14 mouse cellular contexts compared by ENCODE assay signal in genomic region chr1:134419176-134419575, GRCm38 (mm10). TPM values are rescaled to one million over a fixed set of nuclear protein-coding genes. Genes with fewer than 3 reads are reported as not detected.
DNase-seq lines count a peak whose midpoint lies in the region; ATAC-seq lines count a peak whose summit lies in the region.
"Had no signal": no experiment of that assay in that cellular context is flagged by ENCODE, and none has a peak within 500 bp of the region (broad histone marks: within the 10 kb centered on the region; RNA-seq: fewer than 3 reads in every experiment).

No protein-coding gene starts in this region.

- H3K4me3 ChIP-seq in heart, embryonic 13.5 days, result peak overlapping the region; percentile 94; the same call in 1 of the 2 replicates
- no peak overlapping the region for H3K4me3 ChIP-seq in neural tube, embryonic 13.5 days
- peak overlapping the region; percentile 93 for H3K4me3 ChIP-seq in liver, embryonic 12.5 days

- H3K4me2 ChIP-seq in heart, embryonic 13.5 days, result peak overlapping the region; percentile 85
- no peak overlapping the region; the same call in 1 of the 2 replicates for H3K4me2 ChIP-seq in neural tube, embryonic 13.5 days
- H3K4me2 ChIP-seq in liver, embryonic 12.5 days, result peak overlapping the region; percentile 74

- H3K27me3 ChIP-seq in heart, embryonic 13.5 days (replicated peaks), result no peaks in the 10 kb centered on the region
- no peaks in the 10 kb centered on the region for H3K27me3 ChIP-seq in neural tube, embryonic 13.5 days
- H3K27me3 ChIP-seq in liver, embryonic 12.5 days (replicated peaks), result no peaks in the 10 kb centered on the region

- WGBS in heart, embryonic 13.5 days, result 30% methylated on average over 1 of the region's 1 CpGs
- 48% methylated on average over 1 of the region's 1 CpGs for WGBS in neural tube, embryonic 13.5 days
- WGBS in liver, embryonic 12.5 days (ENCODE audit: insufficient replicate concordance), result 7% methylated on average over 1 of the region's 1 CpGs

- no peak for DNase-seq in heart, postnatal 10 days
- DNase-seq in neural tube, embryonic 10.5 days (ENCODE audit: extremely low spot score, low spot score), result no peak
- no peak for DNase-seq in B cell, adult 2 months
- no peak for DNase-seq in cerebellum, adult 11-12 months
- no peak for DNase-seq in cerebellum, adult 9-11 months
- DNase-seq: midbrain, embryonic 14.5 days had no signal

- peaks cover 81% of the 10 kb centered on the region for H3K4me1 ChIP-seq in heart, embryonic 13.5 days
- H3K4me1 ChIP-seq in neural tube, embryonic 13.5 days (replicated peaks), result peaks cover 66% of the 10 kb centered on the region
- H3K4me1 ChIP-seq in liver, embryonic 12.5 days, result peaks cover 86% of the 10 kb centered on the region

- H3K9me3 ChIP-seq in heart, embryonic 13.5 days, result no peaks in the 10 kb centered on the region
- H3K9me3 ChIP-seq in neural tube, embryonic 13.5 days, result no peaks in the 10 kb centered on the region
- no peaks in the 10 kb centered on the region for H3K9me3 ChIP-seq in liver, embryonic 12.5 days (replicated peaks)

- H3K36me3 ChIP-seq in heart, embryonic 13.5 days, result peaks cover 17% of the 10 kb centered on the region
- H3K36me3 ChIP-seq in neural tube, embryonic 13.5 days, result peaks cover 15% of the 10 kb centered on the region
- H3K36me3 ChIP-seq in liver, embryonic 12.5 days, result peaks cover 23% of the 10 kb centered on the region

- peak overlapping the region; percentile 76 for H3K27ac ChIP-seq in heart, embryonic 13.5 days (replicated peaks)
- H3K27ac ChIP-seq in neural tube, embryonic 13.5 days (replicated peaks), result peak overlapping the region; percentile 29; the same call in 1 of the 2 replicates
- H3K27ac ChIP-seq in liver, embryonic 12.5 days, result peak overlapping the region; percentile 79

- 0 out of 2 replicates have a peak overlapping the region, but pooled peaks have one; percentile 44 for H3K9ac ChIP-seq in heart, embryonic 13.5 days
- H3K9ac ChIP-seq in neural tube, embryonic 13.5 days, result no peak overlapping the region
- H3K9ac ChIP-seq in liver, embryonic 12.5 days, result peak overlapping the region; percentile 50

- intact Hi-C loops in heart, postnatal 10 days (cut with DNase I), result no loop called here

- no peak for ATAC-seq in heart, embryonic 13.5 days (ENCODE audit: extremely low read depth, insufficient number of reproducible peaks, low FRiP score, low TSS enrichment)
- no peak for ATAC-seq in neural tube, embryonic 13.5 days (ENCODE audit: low read depth)
- no peak for ATAC-seq in liver, embryonic 12.5 days
- ATAC-seq: activated CD4-positive, CD25-positive, alpha-beta regulatory T cell, adult 4 months; CD4-positive, CD25-positive, alpha-beta regulatory T cell, adult 4 months had no signal

RNA-seq across cellular contexts. Expression of gene Adipor1, which starts 4.0 kb away (rescaled TPM):
- 133 and 134 TPM in 2 replicates for polyA plus RNA-seq in heart, embryonic 13.5 days (2015; fragmentation: Nextera tagmentation; extraction: Ambion mirVana)
- 100 to 1,000 TPM; 132 to 133 TPM for total RNA-seq in heart, postnatal 10 days (2021)
- 79.7 and 84.0 TPM in 2 replicates for polyA plus RNA-seq in neural tube, embryonic 13.5 days (2015; fragmentation: Nextera tagmentation; extraction: Ambion mirVana)
- polyA plus RNA-seq in liver, embryonic 12.5 days (2016; fragmentation: Nextera tagmentation; extraction: Ambion mirVana), result 113 and 114 TPM in 2 replicates

RNA-seq across cellular contexts. Expression of gene Cyb5r1, which starts 13.8 kb away (rescaled TPM):
- 37.8 and 44.7 TPM in 2 replicates for polyA plus RNA-seq in heart, embryonic 13.5 days (2015; fragmentation: Nextera tagmentation; extraction: Ambion mirVana)
- 10 to 100 TPM; 31.0 to 33.4 TPM for total RNA-seq in heart, postnatal 10 days (2021)
- 24.7 and 25.4 TPM in 2 replicates for polyA plus RNA-seq in neural tube, embryonic 13.5 days (2015; fragmentation: Nextera tagmentation; extraction: Ambion mirVana)
- polyA plus RNA-seq in liver, embryonic 12.5 days (2016; fragmentation: Nextera tagmentation; extraction: Ambion mirVana), result 23.0 and 24.8 TPM in 2 replicates

RNA-seq across cellular contexts. Expression of gene 4933406M09Rik, which starts 33.4 kb away (rescaled TPM):
- polyA plus RNA-seq in heart, embryonic 13.5 days (2015; fragmentation: Nextera tagmentation; extraction: Ambion mirVana), result not detected in 2 replicates
- total RNA-seq in heart, postnatal 10 days (2021), result not detected
- polyA plus RNA-seq in neural tube, embryonic 13.5 days (2015; fragmentation: Nextera tagmentation; extraction: Ambion mirVana), result not detected in 2 replicates
- not detected in 2 replicates for polyA plus RNA-seq in liver, embryonic 12.5 days (2016; fragmentation: Nextera tagmentation; extraction: Ambion mirVana)
- total RNA-seq: heart, postnatal 25 days; left cerebral cortex, postnatal 36 days had no signal
- polyA plus RNA-seq: activated CD4-positive, CD25-positive, alpha-beta regulatory T cell, adult 4 months; CD4-positive, CD25-positive, alpha-beta regulatory T cell, adult 4 months; kidney, postnatal 0 days; midbrain, embryonic 14.5 days had no signal

RNA-seq across cellular contexts. Expression of gene Klhl12, which starts 36.2 kb away (rescaled TPM):
- polyA plus RNA-seq in heart, embryonic 13.5 days (2015; fragmentation: Nextera tagmentation; extraction: Ambion mirVana), result 15.9 and 19.9 TPM in 2 replicates
- 10 to 100 TPM; 18.3 to 19.6 TPM for total RNA-seq in heart, postnatal 10 days (2021)
- polyA plus RNA-seq in neural tube, embryonic 13.5 days (2015; fragmentation: Nextera tagmentation; extraction: Ambion mirVana), result 31.4 and 35.5 TPM in 2 replicates
- polyA plus RNA-seq in liver, embryonic 12.5 days (2016; fragmentation: Nextera tagmentation; extraction: Ambion mirVana), result 40.2 and 41.7 TPM in 2 replicates

RNA-seq across cellular contexts. Expression of gene Tmem183a, which starts 57.4 kb away (rescaled TPM):
- 54.0 and 63.0 TPM in 2 replicates for polyA plus RNA-seq in heart, embryonic 13.5 days (2015; fragmentation: Nextera tagmentation; extraction: Ambion mirVana)
- 10 to 100 TPM; 24.2 to 25.7 TPM for total RNA-seq in heart, postnatal 10 days (2021)
- polyA plus RNA-seq in neural tube, embryonic 13.5 days (2015; fragmentation: Nextera tagmentation; extraction: Ambion mirVana), result 105 and 117 TPM in 2 replicates
- 62.9 and 69.7 TPM in 2 replicates for polyA plus RNA-seq in liver, embryonic 12.5 days (2016; fragmentation: Nextera tagmentation; extraction: Ambion mirVana)

Comparison
In these comparisons a context has a peak if more than half of its experiments do, and no peak if none do; other contexts are left out.
1. H3K27ac ChIP-seq: peak in every context shown above with its lines; median percentile 79 in liver, embryonic 12.5 days; 76 in heart, embryonic 13.5 days; 29 in neural tube, embryonic 13.5 days.